8 mouse cellular contexts compared by ENCODE assay signal in the genomic region with DNA sequence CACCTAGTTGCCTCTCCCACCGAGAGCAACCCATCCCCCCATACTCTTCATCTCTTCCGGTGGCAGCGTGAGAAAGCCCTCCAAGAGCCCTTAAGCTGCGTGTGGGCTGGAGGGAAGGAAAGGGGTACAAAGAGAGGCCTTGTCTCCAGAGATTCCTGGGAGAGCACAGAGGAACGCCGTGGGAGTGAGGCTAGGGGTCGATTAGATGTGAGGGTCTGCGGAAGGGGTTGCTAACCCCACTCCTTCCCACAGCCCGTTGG. TPM values are rescaled to one million over a fixed set of nuclear protein-coding genes. Genes with fewer than 3 reads are reported as not detected.
DNase-seq lines count a peak whose midpoint lies in the region; ATAC-seq lines count a peak whose summit lies in the region.

No protein-coding gene starts in this region.

- peaks cover 17% of the 10 kb centered on the region; the same call in 1 of the 2 replicates for H3K79me2 ChIP-seq in macrophage (ENCODE audit: inconsistent target)

- DNase-seq in heart, postnatal 4 days, result no peak
- peak; percentile 64 to 68 for DNase-seq in thymus, postnatal 36 days
- DNase-seq in cerebellum, postnatal 36 days, result no peak
- no peak for DNase-seq in left cerebral cortex, adult 8-10 months (ENCODE audit: low spot score in 2 of 2)

- peak overlapping the region; percentile 61 for H3K4me3 ChIP-seq in heart, embryonic 11.5 days (ENCODE audit: low read depth, low read length)
- peak overlapping the region; percentile 62 for H3K4me3 ChIP-seq in hindbrain, embryonic 12.5 days
- H3K4me3 ChIP-seq in macrophage (ENCODE audit: inconsistent target), result peak overlapping the region; percentile 78

- peak overlapping the region; percentile 78 for H3K27ac ChIP-seq in heart, embryonic 11.5 days (ENCODE audit: low read depth, low read length)
- H3K27ac ChIP-seq in hindbrain, embryonic 12.5 days, result peak overlapping the region; percentile 85
- H3K27ac ChIP-seq in macrophage, result peak overlapping the region; percentile 80

- no peaks in the 10 kb centered on the region for H3K27me3 ChIP-seq in heart, embryonic 11.5 days (ENCODE audit: control insufficient read depth, insufficient read depth, low read length)
- H3K27me3 ChIP-seq in hindbrain, embryonic 12.5 days, result no peaks in the 10 kb centered on the region

- no peak for ATAC-seq in heart, embryonic 11.5 days (replicated peaks; ENCODE audit: insufficient number of reproducible peaks, low FRiP score, low TSS enrichment)
- ATAC-seq in activated CD4-positive, CD25-positive, alpha-beta regulatory T cell, adult 4 months, result peak; percentile 4
- ATAC-seq in hindbrain, embryonic 12.5 days (ENCODE audit: low FRiP score), result peak; percentile 47

- H3K9ac ChIP-seq in heart, embryonic 11.5 days (ENCODE audit: low read depth, low read length), result peak overlapping the region; percentile 78
- H3K9ac ChIP-seq in hindbrain, embryonic 12.5 days, result peak overlapping the region; percentile 77

- H3K36me3 ChIP-seq in heart, embryonic 11.5 days (ENCODE audit: control insufficient read depth, insufficient read depth, low read length), result peaks cover 7% of the 10 kb centered on the region; the same call in 1 of the 2 replicates
- peaks cover 15% of the 10 kb centered on the region for H3K36me3 ChIP-seq in hindbrain, embryonic 12.5 days
- peaks cover 26% of the 10 kb centered on the region; the same call in 1 of the 2 replicates for H3K36me3 ChIP-seq in macrophage (ENCODE audit: inconsistent target)

- under 1% methylated on average over 9 of the region's 9 CpGs for WGBS in heart, embryonic 11.5 days (ENCODE audit: insufficient replicate concordance)
- 0% methylated on average over 9 of the region's 9 CpGs for WGBS in hindbrain, embryonic 12.5 days
- WGBS in macrophage (ENCODE audit: missing documents), result 0% methylated on average over 9 of the region's 9 CpGs

- peaks cover 50% of the 10 kb centered on the region for H3K4me1 ChIP-seq in heart, embryonic 11.5 days (ENCODE audit: control insufficient read depth, insufficient read depth, low read length)
- peaks cover 22% of the 10 kb centered on the region for H3K4me1 ChIP-seq in hindbrain, embryonic 12.5 days

- H3K9me3 ChIP-seq in heart, embryonic 11.5 days (replicated peaks; ENCODE audit: control insufficient read depth, low read length), result no peaks in the 10 kb centered on the region
- H3K9me3 ChIP-seq in hindbrain, embryonic 12.5 days (replicated peaks), result no peaks in the 10 kb centered on the region

- H3K4me2 ChIP-seq in heart, embryonic 11.5 days, result peak overlapping the region; percentile 96
- peak overlapping the region; percentile 88 for H3K4me2 ChIP-seq in hindbrain, embryonic 12.5 days (replicated peaks)

RNA-seq across cellular contexts. Expression of a gene that starts 0.8 kb away (rescaled TPM):
- polyA plus RNA-seq in heart, embryonic 11.5 days (2014; fragmentation: Nextera tagmentation; extraction: Ambion mirVana), result 31.1 and 33.9 TPM in 2 replicates
- 10 to 100 TPM; 52.4 to 59.4 TPM for total RNA-seq in heart, postnatal 4 days (2021)
- 10 to 100 TPM; 67.8 to 99.6 TPM for polyA plus RNA-seq in activated CD4-positive, CD25-positive, alpha-beta regulatory T cell, adult 4 months (2017; shearing (Covaris generic))
- 42.6 and 46.8 TPM in 2 replicates for polyA plus RNA-seq in hindbrain, embryonic 12.5 days (2016; fragmentation: Nextera tagmentation; extraction: Ambion mirVana)
- total RNA-seq in macrophage (2018; cell fraction: chromatin; rRNA removed), result 100 to 1,000 TPM in 8 of 26 experiments, 10 to 100 TPM in 17, 1 to 10 TPM in 1; 7.5 to 233 (median 40.5) TPM
- total RNA-seq in macrophage (2018; cell fraction: cytosol; rRNA removed), result 10 to 100 TPM in 15 of 26 experiments, 1 to 10 TPM in 11; 7.0 to 54.9 (median 20.1) TPM
- total RNA-seq in macrophage (2018; cell fraction: nucleus; rRNA removed), result 100 to 1,000 TPM in 6 of 26 experiments, 10 to 100 TPM in 19, 1 to 10 TPM in 1; 6.0 to 163 (median 23.2) TPM
- 19.5 to 33.8 TPM (median 31.3 TPM) in 3 replicates for polyA plus RNA-seq in macrophage (2018)
- total RNA-seq in left cerebral cortex, adult 8-10 months (2022), result 10 to 100 TPM; 18.1 to 23.4 (median 21.1) TPM

RNA-seq across cellular contexts. Expression of a gene that starts 13.2 kb away (rescaled TPM):
- 46.7 and 46.8 TPM in 2 replicates for polyA plus RNA-seq in heart, embryonic 11.5 days (2014; fragmentation: Nextera tagmentation; extraction: Ambion mirVana)
- total RNA-seq in heart, postnatal 4 days (2021), result 10 to 100 TPM; 45.4 to 48.7 TPM
- 10 to 100 TPM; 23.2 to 25.9 TPM for polyA plus RNA-seq in activated CD4-positive, CD25-positive, alpha-beta regulatory T cell, adult 4 months (2017; shearing (Covaris generic))
- 41.4 and 42.8 TPM in 2 replicates for polyA plus RNA-seq in hindbrain, embryonic 12.5 days (2016; fragmentation: Nextera tagmentation; extraction: Ambion mirVana)
- total RNA-seq in macrophage (2018; cell fraction: chromatin; rRNA removed), result 10 to 100 TPM in 20 of 26 experiments, 1 to 10 TPM in 6; 3.5 to 67.7 (median 19.5) TPM
- 10 to 100 TPM in 13 of 26 experiments, 1 to 10 TPM in 13; 5.1 to 18.5 (median 10.0) TPM for total RNA-seq in macrophage (2018; cell fraction: cytosol; rRNA removed)
- total RNA-seq in macrophage (2018; cell fraction: nucleus; rRNA removed), result 10 to 100 TPM in 18 of 26 experiments, 1 to 10 TPM in 8; 4.3 to 52.9 (median 18.6) TPM
- polyA plus RNA-seq in macrophage (2018), result 10.3 to 23.3 TPM (median 12.1 TPM) in 3 replicates
- total RNA-seq in left cerebral cortex, adult 8-10 months (2022), result 10 to 100 TPM; 12.8 to 19.8 (median 15.3) TPM

RNA-seq across cellular contexts. Expression of a gene that starts 13.3 kb away (rescaled TPM):
- polyA plus RNA-seq in heart, embryonic 11.5 days (2014; fragmentation: Nextera tagmentation; extraction: Ambion mirVana), result 0.75 and 1.4 TPM in 2 replicates
- 1 to 10 TPM; 3.8 to 3.9 TPM for total RNA-seq in heart, postnatal 4 days (2021)
- under 1 TPM in 1 of 2 experiments, not detected in 1; 0.89 TPM for polyA plus RNA-seq in activated CD4-positive, CD25-positive, alpha-beta regulatory T cell, adult 4 months (2017; shearing (Covaris generic))
- polyA plus RNA-seq in hindbrain, embryonic 12.5 days (2016; fragmentation: Nextera tagmentation; extraction: Ambion mirVana), result 2.6 and 3.8 TPM in 2 replicates
- total RNA-seq in macrophage (2018; cell fraction: chromatin; rRNA removed), result 1 to 10 TPM in 10 of 26 experiments, not detected in 16; 1.2 to 4.2 (median 2.4) TPM
- under 1 TPM in 8 of 26 experiments, not detected in 18; 0.10 to 0.41 (median 0.20) TPM for total RNA-seq in macrophage (2018; cell fraction: cytosol; rRNA removed)
- total RNA-seq in macrophage (2018; cell fraction: nucleus; rRNA removed), result 1 to 10 TPM in 7 of 26 experiments, under 1 TPM in 1, not detected in 18; 0.89 to 1.7 (median 1.1) TPM
- 0.22 TPM in 1 of 3 replicates, not detected in the others for polyA plus RNA-seq in macrophage (2018)
- 1 to 10 TPM; 5.4 to 8.0 (median 6.6) TPM for total RNA-seq in left cerebral cortex, adult 8-10 months (2022)

RNA-seq across cellular contexts. Expression of a gene that starts 26.8 kb away (rescaled TPM):
- 11.7 and 12.5 TPM in 2 replicates for polyA plus RNA-seq in heart, embryonic 11.5 days (2014; fragmentation: Nextera tagmentation; extraction: Ambion mirVana)
- 10 to 100 TPM; 10.5 to 12.9 TPM for total RNA-seq in heart, postnatal 4 days (2021)
- 10 to 100 TPM; 22.2 to 30.7 TPM for polyA plus RNA-seq in activated CD4-positive, CD25-positive, alpha-beta regulatory T cell, adult 4 months (2017; shearing (Covaris generic))
- polyA plus RNA-seq in hindbrain, embryonic 12.5 days (2016; fragmentation: Nextera tagmentation; extraction: Ambion mirVana), result 22.1 and 22.6 TPM in 2 replicates
- 10 to 100 TPM; 16.1 to 68.9 (median 32.0) TPM for total RNA-seq in macrophage (2018; cell fraction: chromatin; rRNA removed)
- total RNA-seq in macrophage (2018; cell fraction: cytosol; rRNA removed), result 10 to 100 TPM in 5 of 26 experiments, 1 to 10 TPM in 21; 5.3 to 11.9 (median 8.1) TPM
- total RNA-seq in macrophage (2018; cell fraction: nucleus; rRNA removed), result 10 to 100 TPM; 11.1 to 46.4 (median 18.2) TPM
- polyA plus RNA-seq in macrophage (2018), result 8.6 to 9.8 TPM (median 9.4 TPM) in 3 replicates
- total RNA-seq in left cerebral cortex, adult 8-10 months (2022), result 10 to 100 TPM; 18.1 to 22.1 (median 20.1) TPM

RNA-seq across cellular contexts. Expression of a gene that starts 42.3 kb away (rescaled TPM):
- polyA plus RNA-seq in heart, embryonic 11.5 days (2014; fragmentation: Nextera tagmentation; extraction: Ambion mirVana), result 187 and 204 TPM in 2 replicates
- 100 to 1,000 TPM; 216 to 218 TPM for total RNA-seq in heart, postnatal 4 days (2021)
- polyA plus RNA-seq in activated CD4-positive, CD25-positive, alpha-beta regulatory T cell, adult 4 months (2017; shearing (Covaris generic)), result 100 to 1,000 TPM; 202 to 222 TPM
- 106 and 118 TPM in 2 replicates for polyA plus RNA-seq in hindbrain, embryonic 12.5 days (2016; fragmentation: Nextera tagmentation; extraction: Ambion mirVana)
- total RNA-seq in macrophage (2018; cell fraction: chromatin; rRNA removed), result 100 to 1,000 TPM in 13 of 26 experiments, 10 to 100 TPM in 13; 29.9 to 322 (median 102) TPM
- total RNA-seq in macrophage (2018; cell fraction: cytosol; rRNA removed), result 100 to 1,000 TPM; 163 to 271 (median 202) TPM
- 100 to 1,000 TPM in 25 of 26 experiments, 10 to 100 TPM in 1; 93.8 to 340 (median 200) TPM for total RNA-seq in macrophage (2018; cell fraction: nucleus; rRNA removed)
- polyA plus RNA-seq in macrophage (2018), result 204 to 235 TPM (median 225 TPM) in 3 replicates
- total RNA-seq in left cerebral cortex, adult 8-10 months (2022), result 10 to 100 TPM; 71.8 to 75.3 (median 74.1) TPM

Comparison
In these comparisons a context has a peak if more than half of its experiments do, and no peak if none do; other contexts are left out.
1. DNase-seq: peak in thymus, postnatal 36 days (2 of 2); none in heart, postnatal 4 days (single experiment), cerebellum, postnatal 36 days (0 of 2) and left cerebral cortex, adult 8-10 months (0 of 2).
2. Peak in every context shown above with its lines, with median percentiles within 50 percentile points of each other: H3K27ac ChIP-seq and H3K4me3 ChIP-seq.